Mouse (Mus musculus) ES-E14 (cell line): ENCODE data around the gene Cd247. TPM values are rescaled to one million over a fixed set of nuclear protein-coding genes. Genes with fewer than 3 reads are reported as not detected.
A peak's percentile ranks its signal among the peaks of the same experiment; 100 is the strongest.

ENCODE experiments used
- DNase-seq: peaks from one replicate; pipeline ENCODE4 v3.0.0-alpha.2; 2013; ENCODE audit warnings: low read depth, low spot score
- H3K27ac ChIP-seq: 2 replicates; pipeline ENCODE4 v1.5.1; 2012; ENCODE audit warnings: low read depth, mild to moderate bottlenecking, low read length, moderate library complexity, mixed read lengths; ENCODE audit not compliant: poor library complexity, insufficient read depth, severe bottlenecking
- H3K36me3 ChIP-seq: 2 replicates; pipeline ENCODE4 v1.6.1; 2012; ENCODE audit warnings: mild to moderate bottlenecking, low read length, moderate library complexity, mixed read lengths; ENCODE audit not compliant: control insufficient read depth, poor library complexity, insufficient read depth, severe bottlenecking
- H3K4me1 ChIP-seq, 2 experiments: fragments of 150-350 bp in 1 of 2; sonication (generic) in 1 of 2; 2 replicates each; pipeline ENCODE4 v1.6.1; 2012; ENCODE audit warnings: low read length in 2 of 2, mild to moderate bottlenecking in 1 of 2, mixed read lengths in 1 of 2; ENCODE audit not compliant: control insufficient read depth in 2 of 2, insufficient read depth in 2 of 2, poor library complexity in 1 of 2
- H3K4me3 ChIP-seq, 2 experiments: fragments of 150-350 bp in 1 of 2; sonication (generic) in 1 of 2; 2 replicates each; pipeline ENCODE4 v1.5.1; 2012; ENCODE audit warnings: low read length in 2 of 2, low read depth in 1 of 2, mild to moderate bottlenecking in 1 of 2, mixed read lengths in 1 of 2; ENCODE audit not compliant: insufficient read depth in 1 of 2, poor library complexity in 1 of 2, severe bottlenecking in 1 of 2
- H3K9ac ChIP-seq: 2 replicates; pipeline ENCODE4 v1.6.1; 2012; ENCODE audit warnings: low read depth, mild to moderate bottlenecking, low read length, mixed read lengths; ENCODE audit not compliant: poor library complexity, insufficient read depth, severe bottlenecking
- H3K9me3 ChIP-seq: fragments of 150-350 bp; sonication (generic); 2 replicates; pipeline ENCODE4 v1.6.1; 2012; ENCODE audit warnings: low read depth, mild to moderate bottlenecking, low read length; ENCODE audit not compliant: control insufficient read depth, insufficient read depth
- CHD2 ChIP-seq: IDR thresholded peaks from 2 replicates; pipeline ENCODE4 v1.6.1; 2014; ENCODE audit warnings: mild to moderate bottlenecking, low read depth, low read length, inconsistent platforms
- HCFC1 ChIP-seq: IDR thresholded peaks from 2 replicates; pipeline ENCODE4 v1.6.1; 2012; ENCODE audit warnings: low read length, inconsistent platforms, borderline replicate concordance; ENCODE audit not compliant: insufficient read depth
- MAFK ChIP-seq: IDR thresholded peaks from 2 replicates; pipeline ENCODE4 v1.6.1; 2014; ENCODE audit warnings: mild to moderate bottlenecking, low read depth, low read length, inconsistent platforms; ENCODE audit not compliant: insufficient read depth
- ZC3H11A ChIP-seq: IDR thresholded peaks from 2 replicates; pipeline ENCODE4 v1.6.1; 2012; ENCODE audit warnings: low read depth, mild to moderate bottlenecking, inconsistent platforms, low read length, borderline replicate concordance
- ZNF384 ChIP-seq: IDR thresholded peaks from 2 replicates; pipeline ENCODE4 v1.6.1; 2012; ENCODE audit warnings: low read depth, low read length, inconsistent platforms
- in situ Hi-C, 2 experiments: fragments of 600-800 bp; cut with MboI; formaldehyde crosslinking; loops; one replicate each; pipeline ENCODE4 v1.15.1; 2025; ENCODE audit warnings: low sequenced_read_pairs in 2 of 2, inconsistent platforms in 1 of 2; ENCODE audit not compliant: unreplicated experiment in 2 of 2
- total RNA-seq: library from RNA; depleted of rRNA; stranded (reverse); fragments of 300-350 nt; gene quantifications from 2 replicates; pipeline ENCODE4 v1.2.3, GENCODE M21; 2012

Cd247 gene
- total RNA-seq, 1 experiment = 6.1 TPM

DNA sequence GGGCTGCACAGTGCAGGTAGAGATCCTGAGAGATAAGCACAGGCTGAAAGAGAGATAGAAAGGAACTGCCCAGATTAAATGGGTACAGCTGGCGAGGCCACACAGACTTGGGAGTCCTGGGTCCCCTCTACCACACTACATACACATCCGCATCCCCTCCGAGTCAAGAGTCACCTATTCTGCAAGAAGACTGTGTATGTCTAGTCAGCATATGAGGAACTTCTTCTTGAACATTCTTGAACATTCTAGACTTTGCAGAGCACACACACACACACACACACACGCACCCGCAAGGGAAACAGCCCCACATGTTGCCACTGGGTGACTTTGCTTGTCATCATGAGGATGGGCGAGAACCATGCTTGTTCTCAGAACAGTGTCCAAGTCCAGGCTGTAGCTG is 40.1 kb downstream of the Cd247 start:
- Histone ChIP-seq H3K27ac (no peak overlapping the region), H3K36me3 (no peaks in the 10 kb centered on the region), H3K9ac (no peak overlapping the region), H3K4me1 (no peaks in the 10 kb centered on the region), H3K9me3 (no peaks in the 10 kb centered on the region), H3K4me3 (no peak overlapping the region)
- TF ChIP-seq ZC3H11A (no peak), HCFC1 (no peak), MAFK (no peak), ZNF384 (no peak), CHD2 (no peak)
- in situ Hi-C loops = no loop called here
- DNase-seq = no peak

DNA sequence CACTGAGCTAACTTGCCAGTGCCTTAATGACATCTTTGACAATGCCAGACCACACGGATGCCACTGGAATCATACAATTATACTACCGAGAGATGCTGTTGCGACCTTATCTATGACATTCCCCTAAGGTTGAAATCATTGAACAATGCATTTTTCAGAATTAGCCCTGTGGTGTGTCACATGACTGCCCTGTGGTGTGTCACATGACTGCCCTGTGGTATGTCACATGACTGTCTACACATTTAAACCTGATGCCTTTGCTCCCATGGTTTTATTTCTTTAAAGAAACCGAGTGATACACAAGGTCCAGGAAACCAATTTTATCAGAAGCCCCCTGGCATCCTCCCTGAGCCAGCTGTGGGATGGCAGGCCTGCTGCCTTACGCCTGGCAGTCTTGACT is 41.4 kb downstream of the Cd247 start:
- no peaks in the 10 kb centered on the region for H3K36me3 ChIP-seq
- no peaks in the 10 kb centered on the region for H3K9me3 ChIP-seq
- H3K9ac ChIP-seq = no peak overlapping the region
- H3K4me1 ChIP-seq = 0 out of 4 replicates have a peak, but pooled peaks cover 0 to 2% of the 10 kb centered on the region in 2 experiments
- no peak overlapping the region for H3K4me3 ChIP-seq
- DNase-seq = no peak
- no peak overlapping the region for H3K27ac ChIP-seq
- TF ChIP-seq ZC3H11A (no peak), HCFC1 (no peak), MAFK (no peak)
- in situ Hi-C loops = no loop called here

DNA sequence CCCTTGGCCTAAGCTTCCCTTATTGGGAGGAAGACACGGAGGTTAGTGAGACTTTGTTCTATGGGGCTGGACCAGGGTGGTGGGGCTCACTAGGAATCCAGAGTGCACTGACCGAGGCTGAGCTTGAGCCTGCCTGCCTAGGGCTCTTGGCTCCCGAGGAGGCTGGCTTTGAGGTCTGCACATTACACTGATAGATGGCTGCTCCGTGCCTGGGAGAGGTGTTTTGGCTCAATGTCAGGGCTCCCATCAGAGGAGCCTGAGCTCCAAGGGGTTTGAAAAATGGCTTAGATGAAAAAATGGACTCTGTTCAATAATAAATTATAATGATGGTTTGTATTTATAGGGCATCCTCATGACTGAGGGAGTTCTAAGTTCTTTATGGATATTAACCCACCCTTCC is 44.8 kb downstream of the Cd247 start:
- in situ Hi-C loops = no loop called here

DNA sequence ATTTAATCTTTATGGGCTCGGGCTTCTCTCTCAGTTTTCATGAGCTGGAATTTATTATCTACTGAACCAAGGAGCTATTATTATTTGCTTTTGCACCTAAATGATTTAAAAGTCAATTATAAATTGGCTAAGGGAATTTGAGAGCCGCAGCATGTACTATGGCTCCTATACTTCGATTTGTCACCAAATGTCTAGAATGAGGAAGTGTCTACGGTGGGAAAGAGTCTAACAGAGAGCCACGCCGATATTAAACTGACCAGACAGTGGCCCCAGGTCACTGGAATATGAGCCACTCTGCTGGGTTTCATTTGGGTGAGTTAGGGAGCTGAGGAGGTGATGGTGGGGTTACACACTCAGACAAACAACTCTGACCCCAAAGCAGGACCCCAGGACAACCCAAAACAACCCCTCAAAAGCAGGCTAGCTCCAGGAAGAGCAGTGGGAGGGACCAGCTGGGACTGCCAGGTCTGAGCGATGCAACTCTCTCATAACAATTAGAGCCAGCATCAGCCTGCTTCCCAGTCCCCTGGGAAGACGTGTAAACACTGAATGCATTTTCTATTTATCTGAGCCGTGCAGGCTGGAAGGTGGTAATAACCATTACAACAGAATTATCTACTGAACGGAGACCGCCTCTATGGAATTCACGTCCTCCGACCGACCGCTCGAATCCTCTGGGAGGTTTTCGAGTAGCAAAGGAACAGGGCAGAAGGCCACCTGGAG is 45.6 kb downstream of the Cd247 start:
- in situ Hi-C loops = no loop called here
- H3K9ac ChIP-seq = no peak overlapping the region
- TF ChIP-seq CHD2 (no peak), MAFK (no peak), ZC3H11A (no peak), HCFC1 (no peak), ZNF384 (no peak)
- 0 out of 4 replicates have a peak, but pooled peaks cover 0 to 2% of the 10 kb centered on the region in 2 experiments for H3K4me1 ChIP-seq
- DNase-seq = no peak
- H3K4me3 ChIP-seq = peak overlapping the region in 1 of 2 experiments; percentile 9; a peak in 1 of 4 replicates
- H3K36me3 ChIP-seq = no peaks in the 10 kb centered on the region
- no peak overlapping the region for H3K27ac ChIP-seq
- no peaks in the 10 kb centered on the region for H3K9me3 ChIP-seq

More for the DNA sequence above, 44.8 kb downstream of the Cd247 start:
- TF ChIP-seq ZNF384 (no peak), HCFC1 (no peak), MAFK (no peak), ZC3H11A (no peak), CHD2 (no peak)
- no peak for DNase-seq
- H3K9me3 ChIP-seq = no peaks in the 10 kb centered on the region
- H3K4me3 ChIP-seq = no peak overlapping the region
- no peak overlapping the region for H3K27ac ChIP-seq
- no peak overlapping the region for H3K9ac ChIP-seq
- no peaks in the 10 kb centered on the region for H3K36me3 ChIP-seq
- 0 out of 4 replicates have a peak, but pooled peaks cover 0 to 2% of the 10 kb centered on the region in 2 experiments for H3K4me1 ChIP-seq

DNA sequence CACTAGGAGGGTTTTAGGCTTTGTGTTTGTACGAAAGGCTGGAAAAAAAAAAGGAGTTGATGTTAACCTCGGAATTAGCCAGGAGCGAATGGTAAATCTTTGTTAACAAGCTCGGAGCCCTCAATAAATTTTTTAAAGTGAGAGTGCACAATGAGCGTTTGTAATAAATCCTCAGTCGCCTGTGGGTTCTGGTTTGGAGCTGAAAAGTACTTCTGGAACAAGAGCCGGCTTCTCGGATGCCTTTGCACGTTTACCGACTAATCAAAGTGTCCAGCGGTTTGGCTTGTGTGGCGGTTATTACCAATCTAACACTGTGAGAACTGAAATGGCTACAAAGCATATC is 46.1 kb downstream of the Cd247 start:
- 0 out of 4 replicates have a peak, but pooled peaks cover 0 to 2% of the 10 kb centered on the region in 2 experiments for H3K4me1 ChIP-seq
- H3K9ac ChIP-seq = no peak overlapping the region
- no peak for DNase-seq
- no peak overlapping the region for H3K27ac ChIP-seq
- H3K36me3 ChIP-seq = no peaks in the 10 kb centered on the region
- peak overlapping the region in 1 of 2 experiments; percentile 9; a peak in 1 of 4 replicates for H3K4me3 ChIP-seq
- no peaks in the 10 kb centered on the region for H3K9me3 ChIP-seq
- no peak for TF ChIP-seq HCFC1
- in situ Hi-C loops = no loop called here
